Mouse (Mus musculus): ENCODE measurements around the gene Ckb. TPM values are rescaled to one million over a fixed set of nuclear protein-coding genes. Genes with fewer than 3 reads are reported as not detected.

Ckb gene
- polyA plus RNA-seq, 1 experiment from 2014 or later = 2,325 TPM

- H3K4me2 ChIP-seq (ENCODE audit: low read depth, low read length, severe bottlenecking) = no peak overlapping the region
- no peak overlapping the region for H3K4me3 ChIP-seq (ENCODE audit: low read depth, low read length)
Observed at GRCm38 (mm10) chr12:111687350-111688068, 15.4 kb upstream of the Ckb start.

DNA sequence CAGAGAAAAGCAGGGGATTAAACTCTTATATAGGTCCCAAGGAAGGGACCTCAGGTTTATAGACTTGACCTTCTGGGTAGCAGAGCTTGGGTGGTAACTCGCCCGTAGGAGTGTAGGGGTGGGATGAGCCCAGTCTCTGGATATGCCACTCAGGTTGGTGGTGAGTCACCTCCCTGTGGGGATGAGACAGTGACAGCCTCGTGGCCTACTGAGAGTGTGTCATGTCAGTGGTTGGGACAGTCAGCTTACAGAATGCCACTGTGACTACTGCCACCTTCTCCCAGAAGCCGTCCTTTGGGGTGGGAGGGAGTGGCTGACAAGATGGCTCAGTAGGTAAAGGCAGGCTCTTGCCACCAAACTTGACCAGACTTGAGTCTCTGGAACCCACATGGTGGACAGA lies 14.3 kb upstream of the Ckb start:
- Histone ChIP-seq H3K4me3 (ENCODE audit: low read depth, low read length) (no peak overlapping the region), H3K36me3 (ENCODE audit: control insufficient read depth, insufficient read depth, low read length) (no peaks in the 10 kb centered on the region; the same call in 1 of the 2 replicates), H3K27me3 (ENCODE audit: control insufficient read depth, insufficient read depth, low read length) (no peaks in the 10 kb centered on the region), H3K4me1 (replicated peaks; ENCODE audit: control insufficient read depth, insufficient read depth, low read length) (peaks cover 19% of the 10 kb centered on the region), H3K27ac (ENCODE audit: low read depth, low read length) (0 out of 2 replicates have a peak overlapping the region, but pooled peaks have one; percentile 18), H3K4me2 (ENCODE audit: low read depth, low read length, severe bottlenecking) (no peak overlapping the region), H3K9ac (ENCODE audit: low read length) (no peak overlapping the region), H3K9me3 (ENCODE audit: control insufficient read depth, low read length) (no peaks in the 10 kb centered on the region)
- no peak for DNase-seq (ENCODE audit: low spot score)
- 86% methylated on average over 4 of the region's 4 CpGs for WGBS
- ATAC-seq (replicated peaks; ENCODE audit: low FRiP score) = no peak

More at GRCm38 (mm10) chr12:111687350-111688068, 15.4 kb upstream of the Ckb start:
- Histone ChIP-seq H3K36me3 (ENCODE audit: control insufficient read depth, insufficient read depth, low read length) (no peaks in the 10 kb centered on the region; the same call in 1 of the 2 replicates), H3K27ac (ENCODE audit: low read depth, low read length) (peak overlapping the region; percentile 68; the same call in 1 of the 2 replicates), H3K27me3 (ENCODE audit: control insufficient read depth, insufficient read depth, low read length) (no peaks in the 10 kb centered on the region), H3K4me1 (replicated peaks; ENCODE audit: control insufficient read depth, insufficient read depth, low read length) (peaks cover 28% of the 10 kb centered on the region), H3K9ac (ENCODE audit: low read length) (peak overlapping the region; percentile 52), H3K9me3 (ENCODE audit: control insufficient read depth, low read length) (no peaks in the 10 kb centered on the region)
- 34% methylated on average over 14 of the region's 14 CpGs for WGBS
- no peak for DNase-seq (ENCODE audit: low spot score)
- 0 out of 2 replicates have a peak, but pooled peaks have one; percentile 22 for ATAC-seq (replicated peaks; ENCODE audit: low FRiP score)

DNA sequence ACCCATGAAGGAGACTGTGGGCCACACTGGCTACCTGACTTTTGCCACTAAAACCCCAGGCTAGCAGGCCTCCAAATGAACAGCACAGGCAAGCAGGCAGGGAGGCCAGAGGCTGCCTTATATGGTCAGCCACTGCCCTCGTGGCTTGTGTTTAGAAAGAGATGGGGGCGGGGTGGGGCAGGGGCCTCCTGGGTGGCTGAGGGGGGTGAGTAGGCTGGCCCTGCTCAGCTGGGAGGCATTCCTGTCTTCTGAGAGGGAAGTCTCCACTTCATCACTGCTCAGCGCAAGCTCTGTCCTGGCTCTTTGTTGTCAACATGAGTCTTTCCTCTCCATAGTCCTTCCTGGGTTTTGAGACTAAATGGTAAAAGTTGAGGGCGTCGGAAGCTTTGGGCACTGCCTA lies 10.7 kb upstream of the Ckb start:
- no peaks in the 10 kb centered on the region; the same call in 1 of the 2 replicates for H3K9me3 ChIP-seq (ENCODE audit: control insufficient read depth, low read length)
- no peaks in the 10 kb centered on the region for H3K27me3 ChIP-seq (ENCODE audit: control insufficient read depth, insufficient read depth, low read length)
- H3K4me3 ChIP-seq (ENCODE audit: low read depth, low read length) = no peak overlapping the region
- no peak for DNase-seq (ENCODE audit: low spot score)
- peaks cover 15% of the 10 kb centered on the region for H3K4me1 ChIP-seq (replicated peaks; ENCODE audit: control insufficient read depth, insufficient read depth, low read length)
- no peaks in the 10 kb centered on the region; the same call in 1 of the 2 replicates for H3K36me3 ChIP-seq (ENCODE audit: control insufficient read depth, insufficient read depth, low read length)
- no peak overlapping the region for H3K9ac ChIP-seq (ENCODE audit: low read length)
- H3K4me2 ChIP-seq (ENCODE audit: low read depth, low read length, severe bottlenecking) = no peak overlapping the region
- 71% methylated on average over 5 of the region's 5 CpGs for WGBS
- no peak for ATAC-seq (replicated peaks; ENCODE audit: low FRiP score)
- H3K27ac ChIP-seq (ENCODE audit: low read depth, low read length) = no peak overlapping the region

DNA sequence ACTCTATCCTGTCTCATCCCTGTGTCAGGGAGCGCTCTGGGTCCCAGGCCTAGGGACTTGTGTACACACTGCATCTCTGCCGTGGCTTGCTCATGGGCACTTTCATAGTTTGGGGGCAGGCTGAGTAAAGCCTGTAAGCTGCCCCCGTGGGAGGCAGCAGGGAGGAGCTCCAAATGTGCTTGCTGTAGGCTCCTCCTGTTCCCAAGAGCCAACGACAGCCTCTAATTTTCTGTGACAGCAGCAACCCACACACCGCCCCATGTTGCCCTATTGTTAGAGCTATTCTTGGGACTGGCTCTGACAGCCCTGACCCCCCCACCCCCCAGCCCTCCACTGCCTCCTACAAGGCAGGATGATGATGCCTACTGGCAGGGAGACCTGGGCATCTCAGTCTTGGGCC lies 9.9 kb upstream of the Ckb start:
- Histone ChIP-seq H3K9me3 (ENCODE audit: control insufficient read depth, low read length) (no peaks in the 10 kb centered on the region; the same call in 1 of the 2 replicates), H3K27me3 (ENCODE audit: control insufficient read depth, insufficient read depth, low read length) (no peaks in the 10 kb centered on the region), H3K4me1 (replicated peaks; ENCODE audit: control insufficient read depth, insufficient read depth, low read length) (peaks cover 14% of the 10 kb centered on the region; the same call in 1 of the 2 replicates), H3K9ac (ENCODE audit: low read length) (no peak overlapping the region), H3K4me2 (ENCODE audit: low read depth, low read length, severe bottlenecking) (no peak overlapping the region), H3K4me3 (ENCODE audit: low read depth, low read length) (no peak overlapping the region), H3K36me3 (ENCODE audit: control insufficient read depth, insufficient read depth, low read length) (no peaks in the 10 kb centered on the region; the same call in 1 of the 2 replicates), H3K27ac (ENCODE audit: low read depth, low read length) (no peak overlapping the region)
- WGBS = 88% methylated on average over 5 of the region's 5 CpGs
- ATAC-seq (replicated peaks; ENCODE audit: low FRiP score) (no peak), DNase-seq (ENCODE audit: low spot score) (no peak)

DNA sequence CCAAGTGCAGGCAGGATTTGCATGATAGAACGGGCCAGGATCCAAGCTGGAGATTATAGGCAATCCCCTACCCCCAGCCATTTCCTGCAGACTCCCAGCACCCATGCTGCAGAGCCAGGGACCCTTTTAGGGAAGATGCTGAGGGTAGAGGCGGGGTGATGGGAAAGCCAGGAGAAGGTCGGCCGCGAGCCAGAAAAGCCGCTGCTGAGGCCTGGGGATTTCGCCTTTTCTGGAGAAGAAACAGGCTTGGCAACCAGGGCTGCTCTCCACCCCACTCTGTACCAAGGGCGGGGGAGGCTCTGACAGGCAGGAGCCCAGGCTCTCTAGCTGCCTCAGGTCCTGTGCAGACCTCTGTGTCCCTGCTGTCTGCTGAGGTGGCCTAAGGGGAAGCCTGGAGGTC lies 9.2 kb upstream of the Ckb start:
- no peak overlapping the region for H3K27ac ChIP-seq (ENCODE audit: low read depth, low read length)
- no peak overlapping the region for H3K9ac ChIP-seq (ENCODE audit: low read length)
- no peaks in the 10 kb centered on the region; the same call in 1 of the 2 replicates for H3K36me3 ChIP-seq (ENCODE audit: control insufficient read depth, insufficient read depth, low read length)
- peaks cover 14% of the 10 kb centered on the region; the same call in 1 of the 2 replicates for H3K4me1 ChIP-seq (replicated peaks; ENCODE audit: control insufficient read depth, insufficient read depth, low read length)
- peaks cover under 1% of the 10 kb centered on the region; the same call in 1 of the 2 replicates for H3K27me3 ChIP-seq (ENCODE audit: control insufficient read depth, insufficient read depth, low read length)
- DNase-seq (ENCODE audit: low spot score) (no peak), ATAC-seq (replicated peaks; ENCODE audit: low FRiP score) (no peak)
- H3K9me3 ChIP-seq (ENCODE audit: control insufficient read depth, low read length) = no peaks in the 10 kb centered on the region; the same call in 1 of the 2 replicates
- H3K4me2 ChIP-seq (ENCODE audit: low read depth, low read length, severe bottlenecking) = no peak overlapping the region
- 92% methylated on average over 8 of the region's 8 CpGs for WGBS
- H3K4me3 ChIP-seq (ENCODE audit: low read depth, low read length) = no peak overlapping the region

GRCm38 (mm10) chr12:111680661-111681060 lies 8.5 kb upstream of the Ckb start:
- H3K27me3 ChIP-seq (ENCODE audit: control insufficient read depth, insufficient read depth, low read length) = peaks cover 2% of the 10 kb centered on the region; the same call in 1 of the 2 replicates
- peaks cover 14% of the 10 kb centered on the region; the same call in 1 of the 2 replicates for H3K4me1 ChIP-seq (replicated peaks; ENCODE audit: control insufficient read depth, insufficient read depth, low read length)
- H3K27ac ChIP-seq (ENCODE audit: low read depth, low read length) = no peak overlapping the region
- ATAC-seq (replicated peaks; ENCODE audit: low FRiP score) (no peak), DNase-seq (ENCODE audit: low spot score) (no peak)
- H3K9me3 ChIP-seq (ENCODE audit: control insufficient read depth, low read length) = no peaks in the 10 kb centered on the region; the same call in 1 of the 2 replicates
- WGBS = 92% methylated on average over 13 of the region's 13 CpGs
- H3K4me2 ChIP-seq (ENCODE audit: low read depth, low read length, severe bottlenecking) = no peak overlapping the region
- H3K36me3 ChIP-seq (ENCODE audit: control insufficient read depth, insufficient read depth, low read length) = no peaks in the 10 kb centered on the region; the same call in 1 of the 2 replicates
- no peak overlapping the region for H3K4me3 ChIP-seq (ENCODE audit: low read depth, low read length)
- no peak overlapping the region for H3K9ac ChIP-seq (ENCODE audit: low read length)

DNA sequence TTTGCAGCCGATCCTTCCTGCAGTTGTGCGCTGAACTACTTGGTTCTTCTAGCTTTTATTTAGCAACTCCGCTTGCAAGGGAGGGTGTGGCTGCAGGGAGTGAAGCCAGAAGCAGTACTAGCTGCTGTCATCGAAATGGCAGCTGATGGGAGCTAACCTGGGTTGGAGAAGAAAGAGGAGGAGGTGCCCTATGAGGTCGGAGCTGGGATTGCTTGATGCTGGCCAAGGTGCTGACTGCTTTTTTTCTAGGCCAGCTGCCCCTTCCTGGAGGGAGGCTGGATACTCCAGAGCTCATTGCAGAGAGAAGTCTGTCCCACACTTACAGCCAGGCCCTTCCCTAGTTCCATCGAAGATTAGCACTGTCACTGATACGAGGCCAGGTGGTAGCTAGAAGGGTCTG lies 6.9 kb upstream of the Ckb start:
- H3K36me3 ChIP-seq (ENCODE audit: control insufficient read depth, insufficient read depth, low read length) = no peaks in the 10 kb centered on the region; the same call in 1 of the 2 replicates
- DNase-seq (ENCODE audit: low spot score) (no peak), ATAC-seq (replicated peaks; ENCODE audit: low FRiP score) (no peak)
- WGBS = 61% methylated on average over 7 of the region's 7 CpGs
- H3K9ac ChIP-seq (ENCODE audit: low read length) = peak overlapping the region; percentile 73
- peaks cover 2% of the 10 kb centered on the region; the same call in 1 of the 2 replicates for H3K27me3 ChIP-seq (ENCODE audit: control insufficient read depth, insufficient read depth, low read length)
- peak overlapping the region; percentile 91 for H3K4me3 ChIP-seq (ENCODE audit: low read depth, low read length)
- peak overlapping the region; percentile 98 for H3K4me2 ChIP-seq (ENCODE audit: low read depth, low read length, severe bottlenecking)
- H3K4me1 ChIP-seq (replicated peaks; ENCODE audit: control insufficient read depth, insufficient read depth, low read length) = peaks cover 14% of the 10 kb centered on the region; the same call in 1 of the 2 replicates
- no peak overlapping the region for H3K27ac ChIP-seq (ENCODE audit: low read depth, low read length)
- no peaks in the 10 kb centered on the region; the same call in 1 of the 2 replicates for H3K9me3 ChIP-seq (ENCODE audit: control insufficient read depth, low read length)

GRCm38 (mm10) chr12:111678670-111678933 lies 6.5 kb upstream of the Ckb start:
- peak overlapping the region; percentile 98 for H3K4me2 ChIP-seq (ENCODE audit: low read depth, low read length, severe bottlenecking)
- H3K4me1 ChIP-seq (replicated peaks; ENCODE audit: control insufficient read depth, insufficient read depth, low read length) = peaks cover 14% of the 10 kb centered on the region; the same call in 1 of the 2 replicates
- H3K9ac ChIP-seq (ENCODE audit: low read length) = peak overlapping the region; percentile 73
- no peaks in the 10 kb centered on the region; the same call in 1 of the 2 replicates for H3K9me3 ChIP-seq (ENCODE audit: control insufficient read depth, low read length)
- WGBS = 5% methylated on average over 13 of the region's 13 CpGs
- DNase-seq (ENCODE audit: low spot score) (no peak), ATAC-seq (replicated peaks; ENCODE audit: low FRiP score) (no peak)
- no peak overlapping the region for H3K27ac ChIP-seq (ENCODE audit: low read depth, low read length)
- peak overlapping the region; percentile 91 for H3K4me3 ChIP-seq (ENCODE audit: low read depth, low read length)
- H3K36me3 ChIP-seq (ENCODE audit: control insufficient read depth, insufficient read depth, low read length) = no peaks in the 10 kb centered on the region; the same call in 1 of the 2 replicates
- peaks cover 2% of the 10 kb centered on the region; the same call in 1 of the 2 replicates for H3K27me3 ChIP-seq (ENCODE audit: control insufficient read depth, insufficient read depth, low read length)
